Mouse (Mus musculus) C2C12 (cell line): ENCODE measurements around the gene Batf3. TPM values are rescaled to one million over a fixed set of nuclear protein-coding genes. Genes with fewer than 3 reads are reported as not detected.

Experiments used
- H3K27me3 ChIP-seq: one replicate; pipeline ENCODE4 v1.6.1; 2011; ENCODE audit not compliant: control insufficient read depth, insufficient read depth, insufficient read length
- H3K36me3 ChIP-seq: one replicate; pipeline ENCODE4 v1.6.1; 2011; ENCODE audit not compliant: control insufficient read depth, insufficient read depth
- H3K4me3 ChIP-seq: one replicate; pipeline ENCODE4 v1.5.1; 2011; ENCODE audit warnings: mild to moderate bottlenecking, control low read depth; ENCODE audit not compliant: poor library complexity, insufficient read depth, severe bottlenecking
- H3K79me2 ChIP-seq: one replicate; pipeline ENCODE4 v1.6.1; 2011; ENCODE audit not compliant: control insufficient read depth, insufficient read depth
- H3K79me3 ChIP-seq: one replicate; pipeline ENCODE4 v1.6.1; 2011; ENCODE audit warnings: low read depth, control low read depth
- H3ac ChIP-seq: one replicate; pipeline ENCODE3; 2011; ENCODE audit warnings: low read depth; ENCODE audit not compliant: control insufficient read depth, insufficient read length
- CEBPB ChIP-seq: IDR thresholded peaks from one replicate; pipeline ENCODE4 v1.6.1; 2011; ENCODE audit warnings: low read depth, mild to moderate bottlenecking, control low read depth, moderate library complexity
- CTCF ChIP-seq: IDR thresholded peaks from one replicate; pipeline ENCODE4 v1.5.1; 2011; ENCODE audit not compliant: control insufficient read depth, insufficient read depth, insufficient read length
- FOSL1 ChIP-seq: IDR thresholded peaks from one replicate; pipeline ENCODE4 v1.8.0; 2011; ENCODE audit warnings: mild to moderate bottlenecking, low read length; ENCODE audit not compliant: poor library complexity, insufficient read depth, severe bottlenecking
- MAX ChIP-seq: IDR thresholded peaks from one replicate; pipeline ENCODE4 v1.6.1; 2011; ENCODE audit warnings: mild to moderate bottlenecking, control low read depth
- MYOD1 ChIP-seq: IDR thresholded peaks from one replicate; pipeline ENCODE4 v1.6.1; 2011; ENCODE audit warnings: low read depth; ENCODE audit not compliant: control insufficient read depth, insufficient read length
- MYOG ChIP-seq: IDR thresholded peaks from one replicate; pipeline ENCODE4 v1.6.1; 2011; ENCODE audit not compliant: control insufficient read depth, insufficient read length; ENCODE audit errors: extremely low read depth
- USF1 ChIP-seq: IDR thresholded peaks from one replicate; pipeline ENCODE4 v1.6.1; 2011; ENCODE audit warnings: low read depth, mild to moderate bottlenecking, control low read depth, moderate library complexity
- polyA plus RNA-seq: library from polyadenylated mRNA; unstranded; fragments of >200 nt; fragmentation: generic; extraction: Trizol; gene quantifications from one replicate; pipeline ENCODE4 v1.2.1, GENCODE M21; 2012; ENCODE audit warnings: missing spikeins

Batf3 gene
- polyA plus RNA-seq, 1 experiment = 0.78 TPM

DNA sequence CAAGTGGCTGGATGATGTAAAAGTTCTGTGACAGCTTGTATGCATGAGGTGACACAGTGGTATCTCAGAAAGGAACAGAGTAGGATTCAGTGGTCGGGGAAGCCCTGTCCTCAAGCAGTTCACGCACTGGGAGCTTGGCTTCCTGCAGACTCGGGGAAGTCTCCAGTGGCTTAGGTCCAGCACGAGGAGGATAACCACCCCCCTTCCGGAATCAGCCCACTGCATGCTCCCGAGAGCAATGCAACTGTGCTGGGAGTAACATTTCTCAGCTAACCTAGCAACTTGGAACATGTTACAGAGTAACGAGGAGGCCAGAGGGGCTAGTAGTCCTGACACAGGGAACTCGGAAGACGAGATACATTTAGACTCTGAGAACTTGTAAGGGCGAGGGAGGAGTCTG lies 9.7 kb downstream of the Batf3 start:
- Histone ChIP-seq H3K36me3 (no peaks in the 10 kb centered on the region), H3K79me2 (no peaks in the 10 kb centered on the region), H3K79me3 (no peaks in the 10 kb centered on the region), H3ac (no peak overlapping the region), H3K27me3 (peaks cover 3% of the 10 kb centered on the region), H3K4me3 (no peak overlapping the region)
- no peak for TF ChIP-seq MAX
- no peak for TF ChIP-seq CTCF
- no peak for TF ChIP-seq MYOG
- TF ChIP-seq USF1 = no peak
- no peak for TF ChIP-seq MYOD1
- TF ChIP-seq FOSL1 = no peak
- TF ChIP-seq CEBPB = no peak

DNA sequence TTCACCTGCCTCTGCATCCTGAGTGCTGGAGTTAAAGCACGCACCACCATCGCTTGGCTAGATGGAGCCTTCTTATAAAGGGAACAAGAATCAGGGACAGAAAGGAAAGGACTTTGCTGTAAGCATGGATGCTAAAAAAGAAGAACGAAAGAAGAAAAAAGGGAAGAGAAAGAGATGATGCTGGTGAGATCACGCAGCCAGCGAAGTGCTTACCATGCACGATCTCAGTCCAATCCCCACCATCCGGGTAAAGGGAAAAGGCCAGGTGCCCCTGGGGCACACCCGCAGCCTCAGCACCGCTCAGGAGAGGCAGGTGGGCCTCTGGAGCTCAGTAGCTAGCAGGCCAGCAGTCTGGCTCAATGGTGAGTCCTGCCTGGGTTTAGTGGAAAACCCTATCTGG lies 12.3 kb downstream of the Batf3 start:
- H3K4me3 ChIP-seq = no peak overlapping the region
- H3ac ChIP-seq = no peak overlapping the region
- no peaks in the 10 kb centered on the region for H3K36me3 ChIP-seq
- H3K79me3 ChIP-seq = no peaks in the 10 kb centered on the region
- TF ChIP-seq CTCF (no peak), MAX (no peak), CEBPB (no peak), MYOG (no peak), USF1 (no peak), FOSL1 (no peak), MYOD1 (no peak)
- peaks cover 3% of the 10 kb centered on the region for H3K27me3 ChIP-seq
- no peaks in the 10 kb centered on the region for H3K79me2 ChIP-seq

DNA sequence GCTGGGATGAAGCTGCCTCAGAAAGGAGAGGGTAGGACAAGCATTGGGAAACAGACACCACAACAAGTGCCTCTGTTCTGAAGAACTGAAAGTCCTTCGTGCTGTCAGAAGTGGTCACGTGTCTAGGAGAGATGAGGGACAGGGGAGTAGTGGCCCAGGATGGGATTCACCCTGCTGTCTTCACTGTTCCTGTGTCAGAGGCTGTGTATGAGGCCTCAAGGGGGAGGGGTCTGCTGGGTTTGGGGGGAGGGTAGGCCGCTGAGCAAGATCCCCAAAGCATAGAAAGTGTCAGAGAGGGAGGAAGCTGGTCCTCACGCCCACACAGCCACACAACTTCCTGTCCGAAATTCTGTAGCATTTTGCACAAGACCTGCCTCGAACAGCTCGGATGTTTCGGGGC lies 13.5 kb downstream of the Batf3 start:
- Histone ChIP-seq H3K79me3 (no peaks in the 10 kb centered on the region), H3K36me3 (no peaks in the 10 kb centered on the region), H3K4me3 (no peak overlapping the region), H3ac (no peak overlapping the region), H3K79me2 (no peaks in the 10 kb centered on the region), H3K27me3 (peaks cover 3% of the 10 kb centered on the region)
- no peak for TF ChIP-seq CEBPB
- TF ChIP-seq MYOD1 = no peak
- no peak for TF ChIP-seq MAX
- TF ChIP-seq MYOG = no peak
- TF ChIP-seq CTCF = no peak
- TF ChIP-seq FOSL1 = no peak
- TF ChIP-seq USF1 = no peak

DNA sequence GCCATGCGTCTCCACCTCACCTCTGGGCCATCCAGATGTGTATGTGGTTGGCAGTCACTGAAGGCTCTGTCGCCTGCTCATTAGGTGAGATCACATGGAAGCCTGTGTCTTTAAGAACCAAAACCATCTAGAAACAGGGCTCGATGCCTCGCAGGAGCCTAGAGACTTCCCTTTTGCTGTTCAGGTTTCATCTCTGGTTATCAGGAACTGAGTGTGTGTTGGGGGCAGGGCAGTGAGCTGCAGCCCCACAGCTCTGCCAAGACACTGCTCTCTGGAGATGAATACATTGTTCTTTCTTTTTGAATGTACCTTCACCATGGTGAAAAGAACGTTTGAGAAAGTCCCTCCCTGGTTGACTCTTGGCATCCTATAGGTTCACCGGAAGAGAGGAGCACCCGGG lies 17.2 kb downstream of the Batf3 start:
- no peak for TF ChIP-seq MYOD1
- no peak for TF ChIP-seq USF1
- no peak for TF ChIP-seq MAX
- no peak for TF ChIP-seq MYOG
- no peak for TF ChIP-seq CTCF
- no peak for TF ChIP-seq CEBPB
- TF ChIP-seq FOSL1 = no peak
- no peak overlapping the region for H3K4me3 ChIP-seq
- H3K79me2 ChIP-seq = no peaks in the 10 kb centered on the region
- no peaks in the 10 kb centered on the region for H3K36me3 ChIP-seq
- H3K79me3 ChIP-seq = no peaks in the 10 kb centered on the region
- H3ac ChIP-seq = no peak overlapping the region
- H3K27me3 ChIP-seq = no peaks in the 10 kb centered on the region

DNA sequence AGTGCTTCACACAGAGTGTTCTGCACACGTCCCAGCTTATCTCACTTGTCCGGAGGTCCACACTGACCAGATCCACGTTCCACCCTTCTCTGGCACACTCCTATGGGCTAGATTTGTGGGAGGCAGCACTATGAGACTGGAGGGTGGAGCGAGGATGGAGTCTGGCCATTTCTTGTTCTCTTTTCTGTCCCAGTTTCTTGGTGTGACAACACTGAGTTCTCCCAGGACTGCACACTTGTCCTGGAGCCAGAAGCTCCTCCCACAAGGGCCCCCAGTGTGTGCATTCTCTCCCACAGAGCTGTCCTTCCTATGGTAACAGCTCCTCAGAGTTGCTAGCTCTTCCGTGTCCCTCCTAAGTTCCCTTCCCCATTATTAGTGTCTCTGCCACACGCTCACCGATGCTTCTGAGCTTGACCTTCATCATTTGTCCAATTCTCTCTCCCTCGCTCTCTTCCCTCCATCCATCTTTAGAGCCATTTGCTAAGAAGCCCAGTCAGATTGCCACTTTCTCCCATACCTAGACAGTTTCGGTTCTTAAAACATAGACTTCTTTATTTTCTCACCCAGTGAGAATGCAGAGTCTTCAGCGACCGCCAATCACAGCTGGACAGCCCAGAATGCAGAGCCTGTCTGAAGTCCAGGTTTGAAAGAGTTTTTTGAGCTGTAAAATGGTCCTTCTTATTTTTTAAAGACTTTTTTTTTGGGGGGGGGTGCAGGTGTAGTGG lies 18.0 kb downstream of the Batf3 start:
- no peaks in the 10 kb centered on the region for H3K36me3 ChIP-seq
- H3K27me3 ChIP-seq = no peaks in the 10 kb centered on the region
- H3K79me3 ChIP-seq = no peaks in the 10 kb centered on the region
- H3K79me2 ChIP-seq = no peaks in the 10 kb centered on the region
- no peak overlapping the region for H3ac ChIP-seq
- TF ChIP-seq FOSL1 = no peak
- no peak for TF ChIP-seq MYOG
- TF ChIP-seq CTCF = no peak
- TF ChIP-seq MYOD1 = no peak
- TF ChIP-seq CEBPB = no peak
- TF ChIP-seq USF1 = no peak
- no peak for TF ChIP-seq MAX
- H3K4me3 ChIP-seq = no peak overlapping the region

DNA sequence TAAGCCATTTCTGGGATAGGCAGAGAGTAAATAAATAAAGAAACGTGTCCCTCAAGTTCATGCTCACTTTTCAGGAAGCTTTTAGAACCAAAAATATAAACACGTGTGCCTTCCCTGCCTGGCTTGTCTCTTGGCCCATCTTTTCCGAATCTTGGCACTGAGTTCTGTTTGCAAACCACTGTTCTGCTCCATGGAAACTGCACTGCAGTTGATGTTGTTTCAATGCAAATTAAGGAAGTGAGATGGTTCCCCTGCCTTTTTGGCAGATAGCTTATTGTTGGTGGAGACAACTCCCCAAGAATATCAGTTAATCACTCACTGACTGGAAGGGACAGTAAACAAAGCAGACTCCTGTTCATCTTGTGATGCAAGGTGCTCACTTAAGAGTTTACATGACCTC lies 25.1 kb downstream of the Batf3 start:
- Histone ChIP-seq H3K79me2 (no peaks in the 10 kb centered on the region), H3K4me3 (no peak overlapping the region), H3K79me3 (no peaks in the 10 kb centered on the region), H3K27me3 (no peaks in the 10 kb centered on the region), H3ac (no peak overlapping the region), H3K36me3 (no peaks in the 10 kb centered on the region)
- TF ChIP-seq FOSL1 (no peak), CTCF (no peak), MAX (no peak), USF1 (no peak), MYOG (no peak)
